Mouse (Mus musculus) CD8-positive naive resting alpha-beta T cell, adult 2 months (primary cell): ENCODE measurements around the gene Srgap1.
"Not testable (repeated sequence)": the region's sequence is repeated elsewhere in the genome, so short reads cannot be mapped to it uniquely, and the experiment has no call there.

Source experiments
- DNase-seq, 2 experiments: peaks; one replicate each; pipeline ENCODE4 v3.0.0; 2022; ENCODE audit warnings: low read depth in 2 of 2, low spot score in 2 of 2

The Srgap1 gene

GRCm38 (mm10) chr10:121767295-121767694, 279.8 kb downstream of the Srgap1 start:
- DNase-seq = not testable (repeated sequence)

- no peak for DNase-seq
Measured at GRCm38 (mm10) chr10:121765174-121766057, 281.7 kb downstream of the Srgap1 start.

- no peak for DNase-seq
Measured at GRCm38 (mm10) chr10:121764469-121765173, 282.5 kb downstream of the Srgap1 start.

GRCm38 (mm10) chr10:121763191-121763590, 283.9 kb downstream of the Srgap1 start:
- DNase-seq = no peak

- no peak for DNase-seq
Measured at GRCm38 (mm10) chr10:121762141-121762540, 285.0 kb downstream of the Srgap1 start.

- DNase-seq = no peak
Measured at GRCm38 (mm10) chr10:121759095-121759494, 288.0 kb downstream of the Srgap1 start.

- DNase-seq = no peak
Measured at GRCm38 (mm10) chr10:121756677-121757076, 290.4 kb downstream of the Srgap1 start.

GRCm38 (mm10) chr10:121755822-121756221, 291.3 kb downstream of the Srgap1 start:
- DNase-seq = no peak

- no peak for DNase-seq
Measured at GRCm38 (mm10) chr10:121754237-121754636, 292.9 kb downstream of the Srgap1 start.

- no peak for DNase-seq
Measured at GRCm38 (mm10) chr10:121750175-121750574, 296.9 kb downstream of the Srgap1 start.

GRCm38 (mm10) chr10:121742336-121742735, 304.8 kb downstream of the Srgap1 start:
- DNase-seq = no peak

- peak; percentile 87 to 89 for DNase-seq
Measured at GRCm38 (mm10) chr10:121739548-121740505, 307.3 kb downstream of the Srgap1 start, which contains the start of gene BC048403. TSS of gene BC048403 (plus strand) at chr10:121739937.

GRCm38 (mm10) chr10:121737256-121737655, 309.9 kb downstream of the Srgap1 start:
- no peak for DNase-seq

- DNase-seq = no peak
Measured at GRCm38 (mm10) chr10:121732542-121732941, 314.6 kb downstream of the Srgap1 start.

GRCm38 (mm10) chr10:121731048-121731725, 315.9 kb downstream of the Srgap1 start:
- DNase-seq = no peak
